Mouse (Mus musculus) frontal cortex, postnatal 25 days (tissue): ENCODE measurements around the gene Mrtfa.

ENCODE experiments used
- DNase-seq, 2 experiments: peaks; one replicate each; pipeline ENCODE4 v3.0.0; 2022; ENCODE audit warnings: low spot score in 2 of 2

The Mrtfa gene

GRCm38 (mm10) chr15:81067761-81068160 is 122.8 kb downstream of the Mrtfa start:
- DNase-seq, result no peak

- no peak for DNase-seq
Observed at GRCm38 (mm10) chr15:81066976-81067375, 123.6 kb downstream of the Mrtfa start.

GRCm38 (mm10) chr15:81064661-81065060 is 125.9 kb downstream of the Mrtfa start:
- no peak for DNase-seq

GRCm38 (mm10) chr15:81064143-81064542 is 126.4 kb downstream of the Mrtfa start:
- no peak for DNase-seq

- no peak for DNase-seq
Observed at GRCm38 (mm10) chr15:81062616-81063015, 127.9 kb downstream of the Mrtfa start.

- no peak for DNase-seq
Observed at GRCm38 (mm10) chr15:81062175-81062588, 128.4 kb downstream of the Mrtfa start.

GRCm38 (mm10) chr15:81060975-81061374 is 129.6 kb downstream of the Mrtfa start:
- DNase-seq, result no peak

- DNase-seq, result no peak
Observed at GRCm38 (mm10) chr15:81057736-81058135, 132.8 kb downstream of the Mrtfa start.

GRCm38 (mm10) chr15:81055488-81055887 is 135.1 kb downstream of the Mrtfa start:
- DNase-seq, result no peak

- DNase-seq, result no peak
Observed at GRCm38 (mm10) chr15:81052491-81052890, 138.1 kb downstream of the Mrtfa start.

- no peak for DNase-seq
Observed at GRCm38 (mm10) chr15:81050488-81050887, 140.1 kb downstream of the Mrtfa start.

- DNase-seq, result no peak
Observed at GRCm38 (mm10) chr15:81049401-81050053, 141.0 kb downstream of the Mrtfa start.

- no peak for DNase-seq
Observed at GRCm38 (mm10) chr15:81047497-81047896, 143.1 kb downstream of the Mrtfa start.

GRCm38 (mm10) chr15:81046061-81046460 is 144.5 kb downstream of the Mrtfa start:
- no peak for DNase-seq

- DNase-seq, result no peak
Observed at GRCm38 (mm10) chr15:81045336-81045735, 145.2 kb downstream of the Mrtfa start.

- DNase-seq, result no peak
Observed at GRCm38 (mm10) chr15:81044446-81044845, 146.1 kb downstream of the Mrtfa start.

GRCm38 (mm10) chr15:81042276-81042931 is 148.2 kb downstream of the Mrtfa start:
- DNase-seq, result no peak

GRCm38 (mm10) chr15:81041767-81042166 is 148.8 kb downstream of the Mrtfa start:
- DNase-seq, result no peak

GRCm38 (mm10) chr15:81038419-81038818 is 152.1 kb downstream of the Mrtfa start:
- no peak for DNase-seq

- no peak for DNase-seq
Observed at GRCm38 (mm10) chr15:81035417-81036162, 155.0 kb downstream of the Mrtfa start.

- DNase-seq, result no peak
Observed at GRCm38 (mm10) chr15:81034119-81034518, 156.4 kb downstream of the Mrtfa start.

GRCm38 (mm10) chr15:81032941-81033629 is 157.5 kb downstream of the Mrtfa start:
- no peak for DNase-seq
